Mouse (Mus musculus): ENCODE results near the gene Foxn1.

- TF ChIP-seq CTCF (IDR thresholded peaks at IDR 0.05; ENCODE audit: extremely low read depth, insufficient read length, insufficient replicate concordance, low read depth, low read length) (no peak), POLR2A (IDR thresholded peaks at IDR 0.05; ENCODE audit: low read depth, low read length) (no peak)
Measured at GRCm38 (mm10) chr11:78425572-78425971, 39.2 kb upstream of the Foxn1 start.
